Mouse (Mus musculus): ENCODE data around the gene Ddit4l.
A peak's percentile ranks its signal among the peaks of the same experiment; 100 is the strongest.
"Not testable (repeated sequence)": the region's sequence is repeated elsewhere in the genome, so short reads cannot be mapped to it uniquely, and the experiment has no call there.

Ddit4l gene

GRCm38 (mm10) chr3:137621312-137621711, at the start of gene Ddit4l:
Gene Ddit4l, plus strand, starts transcription at chr3:137621612.
- DNase-seq (ENCODE audit: low spot score), result not testable (repeated sequence)

DNA sequence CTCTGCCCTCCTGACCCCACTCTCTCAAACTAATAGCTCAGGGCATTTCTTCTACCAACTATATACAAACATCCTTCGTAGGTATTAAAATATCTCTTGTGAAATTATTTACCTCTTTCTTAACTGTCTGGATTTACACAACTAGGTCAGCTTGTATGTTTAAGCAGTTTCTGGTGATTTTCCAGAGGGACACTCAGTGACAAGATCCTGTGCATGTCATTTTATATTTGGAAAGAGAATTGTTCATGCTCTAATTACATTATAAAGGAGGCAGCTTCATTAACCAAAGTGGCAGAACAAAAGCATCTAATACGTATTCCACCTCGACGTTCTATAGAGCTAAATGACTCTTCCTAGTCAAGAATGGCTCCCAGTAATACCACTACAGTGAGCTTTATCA, 45.3 kb upstream of the Ddit4l start:
- DNase-seq (ENCODE audit: low spot score), result no peak

DNA sequence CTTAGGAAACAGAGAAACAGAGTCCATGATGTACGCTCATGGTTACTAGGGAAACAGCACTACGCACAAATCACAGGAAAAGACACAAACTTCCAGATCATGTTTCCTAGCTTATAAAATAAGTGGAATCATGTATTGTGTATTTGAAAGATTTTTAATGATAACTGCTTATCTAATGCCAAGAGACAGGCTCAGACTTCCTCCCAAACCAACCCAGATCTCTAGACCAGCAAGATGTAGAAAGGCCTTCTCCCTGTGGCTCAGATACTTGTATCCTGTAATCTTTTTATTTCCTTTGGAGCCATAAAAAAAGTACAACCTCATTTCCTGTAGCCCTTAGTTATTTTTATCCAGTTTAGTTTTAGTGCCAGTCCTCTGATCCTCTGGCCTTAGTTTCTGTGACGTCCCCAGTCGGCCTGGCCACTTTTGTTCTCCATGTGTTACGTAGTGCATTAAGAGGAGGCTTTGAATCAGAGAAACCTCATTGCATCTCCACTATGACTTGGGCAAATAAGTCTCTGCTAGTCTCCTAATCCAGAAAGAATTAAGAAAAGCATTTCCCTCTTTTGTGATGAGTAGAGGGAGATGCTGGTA, 34.9 kb upstream of the Ddit4l start:
- no peak for DNase-seq (ENCODE audit: low spot score)

DNA sequence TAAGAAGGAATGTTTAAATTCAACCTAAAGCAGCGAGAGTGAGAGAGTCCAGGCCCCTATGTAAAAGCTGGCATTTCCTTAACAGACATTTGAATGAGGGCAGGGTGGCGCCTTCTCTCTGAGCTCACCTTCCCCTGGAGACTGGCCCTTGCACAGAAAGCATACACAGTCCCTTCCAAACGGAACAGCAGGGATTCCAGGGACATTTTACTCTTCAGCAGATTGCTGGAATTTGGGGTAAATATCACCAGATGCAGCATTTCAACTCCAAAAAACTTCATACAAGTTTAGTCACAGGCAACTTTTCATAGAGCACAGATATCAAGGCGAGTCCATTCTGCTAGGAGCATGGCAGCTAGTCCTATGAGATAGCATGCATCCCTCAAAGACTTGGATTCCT, 31.6 kb upstream of the Ddit4l start:
- no peak for DNase-seq (ENCODE audit: low spot score)

DNA sequence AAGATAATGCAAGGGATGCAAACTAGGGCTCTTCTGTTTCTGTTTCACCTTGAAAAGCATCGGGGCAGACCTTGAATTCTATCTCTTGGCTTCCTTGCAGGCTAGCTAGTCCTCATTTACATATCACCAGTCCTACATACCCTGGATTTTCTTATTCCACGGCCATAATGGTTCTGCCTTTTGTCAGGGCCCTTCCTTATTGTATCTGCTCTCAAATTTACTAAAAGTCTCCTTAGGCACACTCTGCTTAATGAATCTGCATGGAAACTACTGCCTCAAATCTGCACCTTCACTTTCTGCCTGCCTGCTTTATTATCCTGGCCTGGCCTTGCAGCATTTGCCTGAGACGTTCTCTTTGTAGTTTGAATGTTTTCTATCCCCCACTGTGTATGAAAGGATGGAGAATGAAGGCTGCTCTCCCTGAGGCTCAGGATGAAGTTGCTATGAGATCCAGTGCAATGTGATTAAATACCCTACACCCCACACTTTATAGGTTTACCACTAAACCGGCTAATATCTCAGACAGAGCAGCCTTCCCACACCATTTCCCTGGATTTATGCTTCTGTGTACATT, 27.0 kb upstream of the Ddit4l start:
- DNase-seq (ENCODE audit: low spot score), result no peak

- no peak for DNase-seq (ENCODE audit: low spot score)
These were observed 12.4 kb upstream of the Ddit4l start for GRCm38 (mm10) chr3:137608918-137609435.

- DNase-seq (ENCODE audit: low spot score), result no peak
These were observed 10.8 kb upstream of the Ddit4l start for GRCm38 (mm10) chr3:137610457-137611109.

DNA sequence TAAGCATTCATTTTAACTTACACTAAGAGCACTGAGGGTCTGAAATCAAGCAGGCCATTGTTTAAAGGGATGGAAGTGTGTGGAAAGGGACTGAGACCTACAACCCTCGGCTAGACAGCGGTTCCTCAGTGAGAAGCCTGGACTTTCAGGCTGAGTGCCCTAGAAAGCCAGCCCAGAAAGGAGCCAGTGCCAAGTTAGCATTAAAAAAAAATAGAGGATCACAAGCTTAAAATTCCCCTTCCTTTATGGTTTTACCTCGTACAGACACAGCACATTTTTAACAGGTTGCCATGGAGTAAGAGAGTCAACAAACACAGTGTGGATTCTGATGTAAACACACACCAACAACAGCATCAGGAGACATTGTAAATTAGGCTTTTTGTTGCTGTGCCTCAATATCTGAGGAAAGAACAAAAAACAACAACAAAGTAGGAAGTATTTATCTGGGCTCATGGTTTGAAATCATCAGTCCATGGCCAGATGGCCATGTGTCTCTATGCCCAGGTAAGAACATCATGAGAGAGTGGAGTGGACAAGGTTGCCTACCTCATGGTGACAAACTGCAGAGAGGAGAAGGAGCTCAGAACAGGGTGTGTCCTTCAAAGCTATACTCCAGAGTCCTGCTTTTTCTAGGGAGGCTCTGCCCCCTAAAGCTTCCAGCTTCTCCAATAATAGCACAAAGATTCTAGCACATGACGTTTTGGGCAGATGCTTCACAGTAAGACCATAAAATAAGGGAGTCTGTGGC, 10.1 kb upstream of the Ddit4l start:
- DNase-seq (ENCODE audit: low spot score), result no peak

DNA sequence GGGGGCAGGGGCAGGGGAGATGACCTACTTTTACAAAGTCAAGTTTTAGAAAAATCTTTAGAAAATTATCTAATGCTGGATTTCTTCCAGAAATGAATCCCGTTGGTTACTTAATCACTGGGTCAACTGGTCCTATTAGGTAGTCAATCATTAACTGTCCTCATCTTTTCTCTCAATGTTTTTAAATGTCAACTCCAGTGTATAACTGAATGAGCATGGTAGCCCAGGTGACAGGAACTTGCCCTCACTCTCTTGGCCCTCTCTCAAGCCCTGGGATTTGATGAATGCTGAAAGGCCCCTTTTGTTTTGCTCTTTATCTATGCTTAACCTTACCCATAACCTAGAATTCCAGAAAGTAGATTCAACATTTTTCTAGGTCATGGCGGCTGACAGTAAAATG, 9.4 kb upstream of the Ddit4l start:
- no peak for DNase-seq (ENCODE audit: low spot score)

DNA sequence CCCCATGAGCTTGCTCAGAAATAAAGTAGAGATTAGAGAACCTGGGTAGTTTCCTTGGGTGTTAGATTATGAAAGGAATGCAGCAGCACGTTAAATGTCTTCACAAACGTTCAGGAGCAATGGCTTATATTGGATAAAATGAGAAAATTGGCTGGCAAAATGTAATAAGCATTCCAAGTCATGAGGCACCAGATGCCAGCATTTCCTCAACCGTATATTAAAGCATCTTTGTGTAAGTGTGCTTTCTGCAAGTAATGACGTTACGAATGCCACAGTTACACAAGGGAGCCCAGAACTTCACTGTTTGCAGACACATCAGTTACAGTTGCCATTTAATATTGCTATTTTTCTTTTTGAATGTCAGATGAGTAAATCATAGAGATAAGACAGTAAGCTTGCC, 872 bp upstream of the Ddit4l start:
- no peak for DNase-seq (ENCODE audit: low spot score)

GRCm38 (mm10) chr3:137622091-137622490, 679 bp downstream of the Ddit4l start:
- DNase-seq (ENCODE audit: low spot score), result no peak

GRCm38 (mm10) chr3:137622895-137623580, 1.6 kb downstream of the Ddit4l start:
- no peak for DNase-seq (ENCODE audit: low spot score)

DNA sequence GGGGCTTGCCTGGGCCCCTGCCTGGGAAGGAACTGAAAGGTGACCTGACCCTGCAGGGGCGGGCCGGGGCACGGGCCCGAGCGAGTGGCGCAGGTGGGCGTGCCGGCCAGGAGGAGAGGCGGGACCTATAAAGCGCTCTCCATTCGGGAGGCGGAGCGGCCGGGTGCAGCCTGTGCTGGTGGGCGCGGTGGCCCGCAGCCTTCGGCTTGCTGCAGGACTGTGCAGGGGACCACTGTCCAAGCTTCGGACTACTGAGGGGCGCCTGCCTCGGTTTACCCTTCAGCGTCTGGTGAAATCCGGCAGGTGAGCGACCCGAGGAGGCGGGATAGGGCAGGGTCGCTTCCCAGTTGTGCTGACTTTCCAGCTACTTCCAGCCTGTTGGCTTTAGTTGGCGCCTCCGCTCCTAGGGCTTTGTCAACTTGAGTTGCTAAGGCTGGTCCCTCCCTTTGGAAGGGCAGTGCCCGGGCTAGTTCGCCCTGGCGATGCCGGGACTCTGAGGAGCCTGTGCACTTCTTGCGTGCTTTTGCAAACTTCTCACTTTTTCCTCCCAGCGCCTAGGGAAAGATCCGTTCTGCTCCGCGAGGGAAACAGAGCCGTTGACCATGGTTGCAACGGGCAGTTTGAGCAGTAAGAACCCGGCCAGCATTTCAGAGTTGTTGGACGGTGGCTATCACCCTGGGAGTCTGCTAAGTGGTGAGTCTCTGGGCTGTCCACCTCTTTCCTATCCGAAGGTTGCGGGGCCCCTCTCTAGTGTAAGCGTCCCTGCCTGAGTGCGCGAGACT, 2.4 kb downstream of the Ddit4l start:
- DNase-seq (ENCODE audit: low spot score), result peak; percentile 68

DNA sequence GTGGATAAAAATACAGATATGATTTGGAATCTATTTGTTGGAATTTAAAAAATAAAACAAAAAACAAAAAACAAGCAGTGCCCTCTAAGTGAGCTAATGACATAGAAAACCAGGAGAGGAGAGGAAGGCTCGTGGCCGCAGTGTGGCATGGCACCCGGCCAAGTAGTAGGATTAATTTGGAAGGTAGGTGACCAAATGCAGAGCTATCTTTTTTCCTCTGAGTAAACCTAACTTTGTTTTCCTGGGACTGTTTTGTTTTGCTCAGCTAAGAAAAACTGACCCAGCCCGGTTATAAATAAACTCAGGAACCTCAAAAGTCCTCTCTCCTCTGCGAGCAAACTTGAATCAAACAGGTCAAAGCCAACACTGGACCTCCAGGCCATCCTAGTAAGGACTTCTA, 3.6 kb downstream of the Ddit4l start:
- no peak for DNase-seq (ENCODE audit: low spot score)

GRCm38 (mm10) chr3:137633726-137634125, 12.3 kb downstream of the Ddit4l start:
- DNase-seq (ENCODE audit: low spot score), result no peak

DNA sequence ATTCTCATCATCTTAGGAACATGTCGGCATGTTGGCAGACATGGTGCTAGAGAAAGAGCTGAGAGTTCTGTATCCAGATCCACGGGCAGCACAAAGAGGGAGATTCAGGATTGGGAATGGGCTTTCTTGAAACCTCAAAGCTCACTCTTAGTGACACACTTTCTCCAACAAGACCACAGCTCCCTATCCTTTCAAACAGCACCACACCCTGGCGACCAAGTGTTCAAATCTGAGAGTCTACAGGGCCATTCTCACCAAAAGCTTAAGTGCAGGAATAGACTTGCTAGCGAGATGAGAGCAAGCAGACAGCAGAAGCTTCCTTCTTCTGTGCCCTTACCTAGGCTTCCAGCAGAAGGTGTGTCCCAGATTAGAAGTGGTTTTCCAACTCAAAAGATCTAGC, 15.2 kb downstream of the Ddit4l start:
- no peak for DNase-seq (ENCODE audit: low spot score)

DNA sequence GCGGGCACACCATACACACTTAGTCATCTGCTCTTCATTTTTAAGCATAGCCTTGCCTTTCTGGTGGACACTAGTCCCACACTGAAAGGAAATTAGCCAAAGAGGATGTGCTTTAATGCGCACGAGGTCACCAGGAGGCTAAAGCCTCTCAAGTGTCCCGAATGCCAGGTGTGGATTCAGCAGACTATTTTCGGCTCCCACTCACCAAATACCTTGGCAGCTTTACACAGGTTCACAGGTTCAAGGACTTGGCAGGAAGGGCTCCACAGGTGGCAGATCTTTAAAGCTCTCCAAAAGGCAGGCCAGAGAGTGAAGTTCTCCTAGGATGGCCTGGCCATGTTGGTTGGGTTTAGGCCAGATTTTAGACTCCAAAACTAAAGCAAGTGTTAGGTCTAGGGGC, 19.8 kb downstream of the Ddit4l start:
- no peak for DNase-seq (ENCODE audit: low spot score)

- DNase-seq (ENCODE audit: low spot score), result no peak
These were observed 20.7 kb downstream of the Ddit4l start for GRCm38 (mm10) chr3:137642137-137642536.

- no peak for DNase-seq (ENCODE audit: low spot score)
These were observed 21.2 kb downstream of the Ddit4l start for GRCm38 (mm10) chr3:137642568-137642967.

DNA sequence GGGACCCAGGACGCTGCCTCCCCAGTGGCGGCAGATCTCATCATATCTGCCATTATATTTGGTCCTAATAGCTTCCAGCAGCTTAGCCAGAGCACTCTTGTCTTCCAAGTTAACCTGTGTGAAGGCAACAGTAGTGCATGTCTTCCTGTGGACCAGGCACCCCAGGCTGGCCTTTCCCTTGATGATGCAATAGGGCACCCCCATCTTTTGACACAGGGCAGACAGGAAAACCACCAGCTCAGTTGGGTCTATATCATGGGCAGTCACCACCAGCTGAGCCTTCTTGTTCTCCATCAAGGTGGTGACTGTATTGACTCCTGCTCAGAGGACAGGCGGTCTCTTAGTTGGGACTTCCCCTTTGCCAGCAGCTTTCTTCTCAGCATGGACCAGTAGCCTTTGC, 22.7 kb downstream of the Ddit4l start:
- DNase-seq (ENCODE audit: low spot score), result no peak

GRCm38 (mm10) chr3:137644947-137645346, 23.5 kb downstream of the Ddit4l start:
- DNase-seq (ENCODE audit: low spot score), result no peak
